Mouse (Mus musculus) left cerebral cortex, adult 18-20 months (tissue): ENCODE measurements around the gene Dcp1a. TPM values are rescaled to one million over a fixed set of nuclear protein-coding genes. Genes with fewer than 3 reads are reported as not detected.

Experiments
- DNase-seq, 2 experiments: peaks; one replicate each; pipeline ENCODE4 v3.0.0; 2021 to 2022; ENCODE audit warnings: low spot score in 2 of 2, mixed read lengths in 1 of 2
- long read RNA-seq, 2 experiments: library from polyadenylated mRNA; stranded (forward); transcript quantifications; one replicate each; pipeline ENCODE4 v2.0.0; 2021
- total RNA-seq, 2 experiments: library from RNA; stranded (reverse); gene quantifications; 2 replicates each; pipeline ENCODE4 v1.2.3; 2021

The Dcp1a gene
- total RNA-seq = 10 to 100 TPM; 21.3 to 21.5 TPM
- long read RNA-seq, experiment 1, full-length matches to known transcripts = 10 of 16 reads
- long read RNA-seq, experiment 1, partial matches to known transcripts = 2 of 16 reads
- long read RNA-seq, experiment 1, other reads (novel, unspliced or antisense) = 4 of 16 reads
- long read RNA-seq, experiment 2, full-length matches to known transcripts = 5 of 9 reads
- long read RNA-seq, experiment 2, partial matches to known transcripts = 1 of 9 reads
- long read RNA-seq, experiment 2, other reads (novel, unspliced or antisense) = 3 of 9 reads

- peak; percentile 94 to 97 for DNase-seq
These were observed at the start of gene Dcp1a for GRCm38 (mm10) chr14:30479361-30479948. Gene Dcp1a, plus strand, starts transcription at chr14:30479535.

GRCm38 (mm10) chr14:30429606-30430005 lies 49.7 kb upstream of the Dcp1a start:
- DNase-seq = no peak

- no peak for DNase-seq
These were observed 49.3 kb upstream of the Dcp1a start for GRCm38 (mm10) chr14:30430026-30430425.

- no peak for DNase-seq
These were observed 48.9 kb upstream of the Dcp1a start for GRCm38 (mm10) chr14:30430446-30430845.

- DNase-seq = no peak
These were observed 44.0 kb upstream of the Dcp1a start for GRCm38 (mm10) chr14:30435316-30435715.

- no peak for DNase-seq
These were observed 39.4 kb upstream of the Dcp1a start for GRCm38 (mm10) chr14:30439915-30440314.

- DNase-seq = no peak
These were observed 23.3 kb upstream of the Dcp1a start for GRCm38 (mm10) chr14:30455801-30456595.

GRCm38 (mm10) chr14:30457436-30457835 lies 21.9 kb upstream of the Dcp1a start:
- DNase-seq = peak; percentile 55 to 75

- DNase-seq = peak; percentile 53 to 61
These were observed 21.4 kb upstream of the Dcp1a start for GRCm38 (mm10) chr14:30457897-30458296.

- no peak for DNase-seq
These were observed 20.5 kb upstream of the Dcp1a start for GRCm38 (mm10) chr14:30458820-30459219.

GRCm38 (mm10) chr14:30459891-30460523 lies 19.3 kb upstream of the Dcp1a start:
- peak; percentile 84 to 86 for DNase-seq

- DNase-seq = no peak
These were observed 16.0 kb upstream of the Dcp1a start for GRCm38 (mm10) chr14:30463312-30463711.

- DNase-seq = no peak
These were observed 5.7 kb upstream of the Dcp1a start for GRCm38 (mm10) chr14:30473605-30474004.

- DNase-seq = no peak
These were observed 4.9 kb upstream of the Dcp1a start for GRCm38 (mm10) chr14:30474416-30474815.

- DNase-seq = no peak
These were observed 12.0 kb downstream of the Dcp1a start, which contains the start of gene Cacna1d for GRCm38 (mm10) chr14:30491342-30491741. Gene Cacna1d, minus strand, starts transcription at chr14:30491455.

- no peak for DNase-seq
These were observed 13.9 kb downstream of the Dcp1a start for GRCm38 (mm10) chr14:30493276-30493675.

GRCm38 (mm10) chr14:30494998-30495397 lies 15.7 kb downstream of the Dcp1a start:
- DNase-seq = no peak

GRCm38 (mm10) chr14:30498202-30498601 lies 18.9 kb downstream of the Dcp1a start:
- DNase-seq = no peak

GRCm38 (mm10) chr14:30504990-30505389 lies 25.7 kb downstream of the Dcp1a start:
- DNase-seq = no peak

GRCm38 (mm10) chr14:30510214-30510763 lies 31.0 kb downstream of the Dcp1a start:
- no peak for DNase-seq

GRCm38 (mm10) chr14:30512896-30513295 lies 33.6 kb downstream of the Dcp1a start:
- no peak for DNase-seq
